Mouse (Mus musculus) left cerebral cortex, postnatal 4 days (tissue): ENCODE results near the gene 5730522E02Rik. TPM values are rescaled to one million over a fixed set of nuclear protein-coding genes. Genes with fewer than 3 reads are reported as not detected.
"Not testable (repeated sequence)": the region's sequence is repeated elsewhere in the genome, so short reads cannot be mapped to it uniquely, and the experiment has no call there.

Experiments used
- DNase-seq: peaks from one replicate; pipeline ENCODE4 v3.0.0-alpha.2; 2022
- intact Hi-C: fragments of 180-260 bp; cut with DNase I; formaldehyde crosslinking; loops from one replicate; pipeline ENCODE4 v1.15.1; 2025
- total RNA-seq, 2 experiments: library from RNA; stranded (reverse); gene quantifications; 2 replicates each; pipeline ENCODE4 v1.2.3; 2021

Gene 5730522E02Rik
- 10 to 100 TPM; 22.6 to 24.0 TPM for total RNA-seq

GRCm38 (mm10) chr11:26210582-26211180, at the start of gene 5730522E02Rik:
5730522E02Rik (minus strand) TSS chr11:26210763.
- DNase-seq: no peak
- intact Hi-C loops: loop anchor here (10.0 kb wide), 1 partner anchor 274 kb away; no protein-coding TSS in a partner anchor

GRCm38 (mm10) chr11:26236540-26236939, 26.0 kb upstream of the 5730522E02Rik start:
- DNase-seq: no peak
- intact Hi-C loops: no loop called here

- intact Hi-C loops: no loop called here
- no peak for DNase-seq
These were observed 19.3 kb upstream of the 5730522E02Rik start for GRCm38 (mm10) chr11:26229895-26230294.

- intact Hi-C loops: loop anchor here (10.0 kb wide), 1 partner anchor 271 kb away; no protein-coding TSS in a partner anchor
- not testable (repeated sequence) for DNase-seq
These were observed 3.1 kb upstream of the 5730522E02Rik start for GRCm38 (mm10) chr11:26213643-26214042.

- intact Hi-C loops: loop anchor here (10.0 kb wide), 2 partner anchors 275 to 755 kb away; no protein-coding TSS in a partner anchor
These were observed 567 bp downstream of the 5730522E02Rik start for GRCm38 (mm10) chr11:26209811-26210581.

GRCm38 (mm10) chr11:26203466-26203865, 7.1 kb downstream of the 5730522E02Rik start:
- no peak for DNase-seq
- intact Hi-C loops: loop anchor here (10.0 kb wide), 1 partner anchor 761 kb away; no protein-coding TSS in a partner anchor

More at GRCm38 (mm10) chr11:26209811-26210581, 567 bp downstream of the 5730522E02Rik start:
- DNase-seq: peak; percentile 65

GRCm38 (mm10) chr11:26202842-26203241, 7.7 kb downstream of the 5730522E02Rik start:
- intact Hi-C loops: loop anchor here (10.0 kb wide), 1 partner anchor 762 kb away; no protein-coding TSS in a partner anchor

GRCm38 (mm10) chr11:26201778-26202097, 8.8 kb downstream of the 5730522E02Rik start:
- intact Hi-C loops: loop anchor here (10.0 kb wide), 1 partner anchor 763 kb away; no protein-coding TSS in a partner anchor
- no peak for DNase-seq

More at GRCm38 (mm10) chr11:26202842-26203241, 7.7 kb downstream of the 5730522E02Rik start:
- no peak for DNase-seq

GRCm38 (mm10) chr11:26200970-26201777, 9.4 kb downstream of the 5730522E02Rik start:
- DNase-seq: peak; percentile 51
- intact Hi-C loops: loop anchor here (10.0 kb wide), 1 partner anchor 764 kb away; no protein-coding TSS in a partner anchor

- no peak for DNase-seq
- intact Hi-C loops: no loop called here
These were observed 15.1 kb downstream of the 5730522E02Rik start for GRCm38 (mm10) chr11:26195468-26195867.

GRCm38 (mm10) chr11:26187231-26187967, 23.2 kb downstream of the 5730522E02Rik start:
- intact Hi-C loops: no loop called here

GRCm38 (mm10) chr11:26170572-26170971, 40.0 kb downstream of the 5730522E02Rik start:
- DNase-seq: no peak
- intact Hi-C loops: no loop called here

More at GRCm38 (mm10) chr11:26187231-26187967, 23.2 kb downstream of the 5730522E02Rik start:
- no peak for DNase-seq

GRCm38 (mm10) chr11:26167609-26167971, 43.0 kb downstream of the 5730522E02Rik start:
- intact Hi-C loops: no loop called here
- no peak for DNase-seq

- intact Hi-C loops: no loop called here
- no peak for DNase-seq
These were observed 43.5 kb downstream of the 5730522E02Rik start for GRCm38 (mm10) chr11:26166966-26167608.

GRCm38 (mm10) chr11:26164651-26165259, 45.8 kb downstream of the 5730522E02Rik start:
- intact Hi-C loops: no loop called here
- no peak for DNase-seq

- intact Hi-C loops: no loop called here
- DNase-seq: no peak
These were observed 49.2 kb downstream of the 5730522E02Rik start for GRCm38 (mm10) chr11:26161354-26161753.

- intact Hi-C loops: no loop called here
- DNase-seq: no peak
These were observed 51.5 kb downstream of the 5730522E02Rik start for GRCm38 (mm10) chr11:26159033-26159432.

- intact Hi-C loops: no loop called here
- DNase-seq: no peak
These were observed 70.5 kb downstream of the 5730522E02Rik start for GRCm38 (mm10) chr11:26140024-26140423.

GRCm38 (mm10) chr11:26138013-26138412, 72.5 kb downstream of the 5730522E02Rik start:
- intact Hi-C loops: no loop called here
- DNase-seq: no peak
